Comparison of ENCODE assay signal across 8 mouse cellular contexts in the genomic region with DNA sequence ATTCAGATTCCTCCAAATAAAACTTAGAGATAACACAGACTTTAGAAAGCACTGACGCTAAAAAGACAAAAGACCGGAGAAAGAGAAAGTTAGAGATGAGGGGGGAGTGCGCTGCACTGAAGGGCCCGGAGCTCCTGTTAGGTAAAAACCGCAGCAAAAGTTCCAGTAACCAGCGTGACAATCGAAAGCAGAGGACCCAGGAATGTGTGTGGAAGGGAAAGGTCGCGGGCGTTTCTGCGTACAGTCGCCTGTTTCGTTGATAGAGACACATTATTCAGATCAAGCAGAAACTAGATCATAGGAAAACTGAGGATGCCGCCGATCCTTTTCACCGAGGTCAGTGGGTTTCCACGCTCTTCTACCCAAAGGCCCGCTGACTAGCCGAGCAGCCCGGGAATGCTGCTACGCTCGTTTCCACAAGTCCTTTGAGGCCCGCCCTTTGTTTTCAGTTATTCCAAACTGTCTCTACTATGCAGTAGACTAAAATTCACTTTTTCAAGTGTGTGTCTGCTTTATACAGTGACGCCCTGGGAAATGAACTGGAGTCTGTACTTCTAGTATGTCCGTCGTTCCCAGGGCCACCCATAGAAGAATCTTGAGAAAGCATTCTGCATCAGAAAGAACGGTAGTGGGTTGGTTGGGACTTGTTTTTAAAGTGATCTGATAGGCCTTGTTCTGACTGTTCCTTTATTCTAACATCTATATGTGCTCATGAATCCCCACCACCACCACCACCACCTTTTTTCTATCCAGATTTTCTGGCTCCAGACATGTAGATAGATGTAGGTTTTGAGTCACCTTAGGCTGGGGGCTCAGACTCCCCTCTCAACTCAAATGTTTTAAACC. TPM values are rescaled to one million over a fixed set of nuclear protein-coding genes. Genes with fewer than 3 reads are reported as not detected.
A peak's percentile ranks its signal among the peaks of the same experiment; 100 is the strongest.
DNase-seq lines count a peak whose midpoint lies in the region; ATAC-seq and TF ChIP-seq lines count a peak whose summit lies in the region.

No protein-coding gene starts in this region.

- TF ChIP-seq CTCF in hindbrain, postnatal 0 days (IDR thresholded peaks at IDR 0.05; ENCODE audit: low read depth) = no peak
- 0 out of 2 replicates have a peak, but pooled peaks have one; percentile 0 for TF ChIP-seq CTCF in liver, embryonic 14.5 days (IDR thresholded peaks at IDR 0.05; ENCODE audit: low read depth)

- peak overlapping the region; percentile 84 for H3K4me2 ChIP-seq in forebrain, embryonic 14.5 days (ENCODE audit: low read length)
- H3K4me2 ChIP-seq in hindbrain, postnatal 0 days (ENCODE audit: low read depth, low read length) = peak overlapping the region; percentile 77
- peak overlapping the region; percentile 86 for H3K4me2 ChIP-seq in liver, embryonic 14.5 days (ENCODE audit: low read depth)
- H3K4me2 ChIP-seq in neural tube, embryonic 12.5 days (replicated peaks) = peak overlapping the region; percentile 78

- H3K36me3 ChIP-seq in forebrain, embryonic 14.5 days (ENCODE audit: control insufficient read depth, insufficient read depth, low read length) = no peaks in the 10 kb centered on the region
- H3K36me3 ChIP-seq in hindbrain, postnatal 0 days (ENCODE audit: insufficient read depth, low read length) = no peaks in the 10 kb centered on the region
- H3K36me3 ChIP-seq in liver, embryonic 14.5 days (replicated peaks; ENCODE audit: control insufficient read depth, insufficient read depth, low read depth) = no peaks in the 10 kb centered on the region
- H3K36me3 ChIP-seq in neural tube, embryonic 12.5 days = no peaks in the 10 kb centered on the region

- H3K9me3 ChIP-seq in forebrain, embryonic 14.5 days (replicated peaks; ENCODE audit: control insufficient read depth, low read length) = no peaks in the 10 kb centered on the region
- H3K9me3 ChIP-seq in hindbrain, postnatal 0 days (ENCODE audit: low read length) = no peaks in the 10 kb centered on the region
- no peaks in the 10 kb centered on the region for H3K9me3 ChIP-seq in liver, embryonic 14.5 days (ENCODE audit: control insufficient read depth, low read length)
- no peaks in the 10 kb centered on the region for H3K9me3 ChIP-seq in neural tube, embryonic 12.5 days

- H3K27me3 ChIP-seq in forebrain, embryonic 14.5 days (replicated peaks; ENCODE audit: control insufficient read depth, insufficient read depth, low read length) = no peaks in the 10 kb centered on the region
- no peaks in the 10 kb centered on the region for H3K27me3 ChIP-seq in hindbrain, postnatal 0 days (ENCODE audit: insufficient read depth, low read length)
- no peaks in the 10 kb centered on the region for H3K27me3 ChIP-seq in liver, embryonic 14.5 days (ENCODE audit: control insufficient read depth, insufficient read depth, low read length)
- H3K27me3 ChIP-seq in neural tube, embryonic 12.5 days (replicated peaks) = no peaks in the 10 kb centered on the region

- peak; percentile 43 for ATAC-seq in forebrain, embryonic 14.5 days
- peak; percentile 57 for ATAC-seq in hindbrain, postnatal 0 days
- no peak for ATAC-seq in liver, embryonic 14.5 days (ENCODE audit: insufficient read depth)
- ATAC-seq in neural tube, embryonic 12.5 days (ENCODE audit: low FRiP score, low read depth) = peak; percentile 49; the same call in 1 of the 2 replicates

- H3K4me1 ChIP-seq in forebrain, embryonic 14.5 days (ENCODE audit: control insufficient read depth, insufficient read depth, low read length) = peaks cover 18% of the 10 kb centered on the region
- peaks cover 20% of the 10 kb centered on the region for H3K4me1 ChIP-seq in hindbrain, postnatal 0 days (ENCODE audit: insufficient read depth, low read length)
- H3K4me1 ChIP-seq in liver, embryonic 14.5 days (replicated peaks; ENCODE audit: control insufficient read depth in 2 of 2, insufficient read depth in 2 of 2, low read length in 1 of 2) = peaks cover 37 to 44% of the 10 kb centered on the region in 2 experiments
- H3K4me1 ChIP-seq in neural tube, embryonic 12.5 days = peaks cover 28% of the 10 kb centered on the region

- peak; percentile 54 to 57 for DNase-seq in lung, adult 18-20 months
- DNase-seq in lung, postnatal 25 days (ENCODE audit: low spot score) = no peak
- peak; percentile 49 to 59 for DNase-seq in adrenal gland, postnatal 36 days
- DNase-seq in forebrain, embryonic 14.5 days (ENCODE audit: low spot score) = no peak
- peak; percentile 64 for DNase-seq in hindbrain, postnatal 0 days (ENCODE audit: low spot score)
- no peak for DNase-seq in liver, embryonic 14.5 days (ENCODE audit: low read depth in 3 of 3, low spot score in 3 of 3)
- DNase-seq in yolk sac, embryonic 10.5 days (ENCODE audit: low spot score) = peak; percentile 75

- no peak for TF ChIP-seq EP300 in liver, embryonic 14.5 days (IDR thresholded peaks at IDR 0.05; ENCODE audit: low read depth)

- peak overlapping the region; percentile 72 for H3K9ac ChIP-seq in forebrain, embryonic 14.5 days (ENCODE audit: low read length)
- H3K9ac ChIP-seq in hindbrain, postnatal 0 days (replicated peaks; ENCODE audit: low read length) = peak overlapping the region; percentile 51
- H3K9ac ChIP-seq in liver, embryonic 14.5 days (replicated peaks) = peak overlapping the region; percentile 100
- peak overlapping the region; percentile 84 for H3K9ac ChIP-seq in neural tube, embryonic 12.5 days

- 7% methylated on average over 27 of the region's 27 CpGs for WGBS in forebrain, embryonic 14.5 days
- WGBS in hindbrain, postnatal 0 days = 3% methylated on average over 27 of the region's 27 CpGs
- WGBS in liver, embryonic 14.5 days (ENCODE audit: insufficient replicate concordance) = 4% methylated on average over 27 of the region's 27 CpGs
- 6% methylated on average over 27 of the region's 27 CpGs for WGBS in neural tube, embryonic 12.5 days

- H3K4me3 ChIP-seq in forebrain, embryonic 14.5 days (ENCODE audit: low read depth, low read length) = peak overlapping the region; percentile 55
- H3K4me3 ChIP-seq in hindbrain, postnatal 0 days (ENCODE audit: low read length) = peak overlapping the region; percentile 50
- H3K4me3 ChIP-seq in liver, embryonic 14.5 days (ENCODE audit: insufficient read depth in 1 of 2, low read depth in 2 of 2, low read length in 2 of 2) = peak overlapping the region; percentile 54 to 63
- H3K4me3 ChIP-seq in neural tube, embryonic 12.5 days = peak overlapping the region; percentile 50

- H3K27ac ChIP-seq in forebrain, embryonic 14.5 days (ENCODE audit: low read depth, low read length) = peak overlapping the region; percentile 98
- peak overlapping the region; percentile 97 for H3K27ac ChIP-seq in hindbrain, postnatal 0 days
- peak overlapping the region; percentile 100 for H3K27ac ChIP-seq in liver, embryonic 14.5 days
- peak overlapping the region; percentile 81 for H3K27ac ChIP-seq in neural tube, embryonic 12.5 days

RNA-seq across cellular contexts. Expression of a gene that starts 0.7 kb away (rescaled TPM):
- total RNA-seq in adrenal gland, postnatal 36 days (2021) = 10 to 100 TPM; 25.0 to 26.7 TPM
- 3.8 and 8.1 TPM in 2 replicates for polyA plus RNA-seq in forebrain, embryonic 14.5 days (2014; fragmentation: Nextera tagmentation; extraction: Ambion mirVana)
- 127 and 159 TPM in 2 replicates for total RNA-seq in hindbrain, postnatal 0 days (2014; rRNA removed)
- polyA plus RNA-seq in hindbrain, postnatal 0 days (2015; fragmentation: Nextera tagmentation; extraction: Ambion mirVana) = 10.2 and 10.6 TPM in 2 replicates
- polyA plus RNA-seq in liver, embryonic 14.5 days (2012; rRNA removed) = 12.2 and 16.3 TPM in 2 replicates
- polyA plus RNA-seq in liver, embryonic 14.5 days (2014; fragmentation: Nextera tagmentation; extraction: Ambion mirVana) = 15.1 TPM in 2 replicates
- polyA plus RNA-seq in neural tube, embryonic 12.5 days (2016; fragmentation: Nextera tagmentation; extraction: Ambion mirVana) = 8.5 and 13.5 TPM in 2 replicates

RNA-seq across cellular contexts. Expression of a gene that starts 4.7 kb away (rescaled TPM):
- total RNA-seq in adrenal gland, postnatal 36 days (2021) = 100 to 1,000 TPM in 1 of 2 experiments, 10 to 100 TPM in 1; 100.0 to 108 TPM
- polyA plus RNA-seq in forebrain, embryonic 14.5 days (2014; fragmentation: Nextera tagmentation; extraction: Ambion mirVana) = 42.3 and 52.1 TPM in 2 replicates
- total RNA-seq in hindbrain, postnatal 0 days (2014; rRNA removed) = 1,585 and 2,263 TPM in 2 replicates
- polyA plus RNA-seq in hindbrain, postnatal 0 days (2015; fragmentation: Nextera tagmentation; extraction: Ambion mirVana) = 15.7 and 22.9 TPM in 2 replicates
- polyA plus RNA-seq in liver, embryonic 14.5 days (2012; rRNA removed) = 68.0 and 127 TPM in 2 replicates
- 91.2 and 100 TPM in 2 replicates for polyA plus RNA-seq in liver, embryonic 14.5 days (2014; fragmentation: Nextera tagmentation; extraction: Ambion mirVana)
- 41.2 and 58.9 TPM in 2 replicates for polyA plus RNA-seq in neural tube, embryonic 12.5 days (2016; fragmentation: Nextera tagmentation; extraction: Ambion mirVana)

RNA-seq across cellular contexts. Expression of a gene that starts 5.8 kb away (rescaled TPM):
- total RNA-seq in adrenal gland, postnatal 36 days (2021) = 100 to 1,000 TPM; 103 to 116 TPM
- 10.8 and 17.6 TPM in 2 replicates for polyA plus RNA-seq in forebrain, embryonic 14.5 days (2014; fragmentation: Nextera tagmentation; extraction: Ambion mirVana)
- total RNA-seq in hindbrain, postnatal 0 days (2014; rRNA removed) = 234 and 397 TPM in 2 replicates
- polyA plus RNA-seq in hindbrain, postnatal 0 days (2015; fragmentation: Nextera tagmentation; extraction: Ambion mirVana) = 1.4 and 2.4 TPM in 2 replicates
- 9.5 and 16.9 TPM in 2 replicates for polyA plus RNA-seq in liver, embryonic 14.5 days (2012; rRNA removed)
- 23.3 and 24.5 TPM in 2 replicates for polyA plus RNA-seq in liver, embryonic 14.5 days (2014; fragmentation: Nextera tagmentation; extraction: Ambion mirVana)
- 9.1 and 16.6 TPM in 2 replicates for polyA plus RNA-seq in neural tube, embryonic 12.5 days (2016; fragmentation: Nextera tagmentation; extraction: Ambion mirVana)

RNA-seq across cellular contexts. Expression of a gene that starts 17.3 kb away (rescaled TPM):
- not detected for total RNA-seq in adrenal gland, postnatal 36 days (2021)
- polyA plus RNA-seq in forebrain, embryonic 14.5 days (2014; fragmentation: Nextera tagmentation; extraction: Ambion mirVana) = 0.85 TPM in 1 of 2 replicates, not detected in the other
- total RNA-seq in hindbrain, postnatal 0 days (2014; rRNA removed) = not detected in 2 replicates
- 0.16 TPM in 1 of 2 replicates, not detected in the other for polyA plus RNA-seq in hindbrain, postnatal 0 days (2015; fragmentation: Nextera tagmentation; extraction: Ambion mirVana)
- 2.4 and 3.6 TPM in 2 replicates for polyA plus RNA-seq in liver, embryonic 14.5 days (2012; rRNA removed)
- polyA plus RNA-seq in liver, embryonic 14.5 days (2014; fragmentation: Nextera tagmentation; extraction: Ambion mirVana) = 2.6 and 5.7 TPM in 2 replicates
- 0.50 and 1.1 TPM in 2 replicates for polyA plus RNA-seq in neural tube, embryonic 12.5 days (2016; fragmentation: Nextera tagmentation; extraction: Ambion mirVana)

RNA-seq across cellular contexts. Expression of a gene that starts 18.5 kb away (rescaled TPM):
- total RNA-seq in adrenal gland, postnatal 36 days (2021) = 10 to 100 TPM in 1 of 2 experiments, 1 to 10 TPM in 1; 2.9 to 13.5 TPM
- polyA plus RNA-seq in forebrain, embryonic 14.5 days (2014; fragmentation: Nextera tagmentation; extraction: Ambion mirVana) = 23.1 and 35.7 TPM in 2 replicates
- total RNA-seq in hindbrain, postnatal 0 days (2014; rRNA removed) = 1,894 and 2,680 TPM in 2 replicates
- 24.4 and 25.0 TPM in 2 replicates for polyA plus RNA-seq in hindbrain, postnatal 0 days (2015; fragmentation: Nextera tagmentation; extraction: Ambion mirVana)
- polyA plus RNA-seq in liver, embryonic 14.5 days (2012; rRNA removed) = 45.7 and 46.3 TPM in 2 replicates
- polyA plus RNA-seq in liver, embryonic 14.5 days (2014; fragmentation: Nextera tagmentation; extraction: Ambion mirVana) = 32.0 TPM in 2 replicates
- polyA plus RNA-seq in neural tube, embryonic 12.5 days (2016; fragmentation: Nextera tagmentation; extraction: Ambion mirVana) = 19.2 and 21.1 TPM in 2 replicates

Comparison
In these comparisons a context has a peak if more than half of its experiments do, and no peak if none do; other contexts are left out.
1. DNase-seq: peak in lung, adult 18-20 months (2 of 2), adrenal gland, postnatal 36 days (2 of 2), hindbrain, postnatal 0 days (single experiment) and yolk sac, embryonic 10.5 days (single experiment); none in lung, postnatal 25 days (single experiment), forebrain, embryonic 14.5 days (single experiment) and liver, embryonic 14.5 days (0 of 3).
2. Peak in every context shown above with its lines, with median percentiles within 50 percentile points of each other: H3K27ac ChIP-seq, H3K4me2 ChIP-seq, H3K4me3 ChIP-seq and H3K9ac ChIP-seq.